Mouse (Mus musculus): ENCODE results near the gene Tsacc. TPM values are rescaled to one million over a fixed set of nuclear protein-coding genes. Genes with fewer than 3 reads are reported as not detected.
A peak's percentile ranks its signal among the peaks of the same experiment; 100 is the strongest.
"Not testable (repeated sequence)": the region's sequence is repeated elsewhere in the genome, so short reads cannot be mapped to it uniquely, and the experiment has no call there.

Tsacc gene
- polyA plus RNA-seq, 1 experiment from 2014 or later, result 12.3 TPM

DNA sequence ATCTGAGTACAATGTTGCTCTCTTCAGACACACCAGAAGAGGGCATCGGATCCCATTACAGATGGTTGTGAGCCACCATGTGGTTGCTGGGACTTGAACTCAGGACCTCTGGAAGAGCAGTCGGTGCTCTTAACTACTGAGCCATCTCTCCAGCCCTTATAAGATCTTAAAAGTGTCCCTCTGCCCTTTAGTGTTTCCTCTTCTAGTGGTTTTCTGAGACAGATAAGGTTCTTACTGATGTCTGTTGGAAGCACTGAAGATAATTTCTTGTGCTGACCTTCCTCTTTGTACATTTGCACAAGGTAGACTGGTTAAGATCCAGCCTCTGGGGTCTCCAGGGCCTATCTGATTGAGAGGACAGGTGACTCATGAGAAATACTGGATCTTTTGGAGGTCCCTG, 25.5 kb downstream of the Tsacc start:
- not testable (repeated sequence) for H3K36me3 ChIP-seq (ENCODE audit: control insufficient read depth, insufficient read depth, low read length)

GRCm38 (mm10) chr3:88268991-88269390, 27.8 kb downstream of the Tsacc start:
- no peaks in the 10 kb centered on the region for H3K36me3 ChIP-seq (ENCODE audit: control insufficient read depth, insufficient read depth, low read length)
- H3K4me1 ChIP-seq (replicated peaks; ENCODE audit: control insufficient read depth, insufficient read depth, low read length), result no peaks in the 10 kb centered on the region
- no peak overlapping the region for H3K27ac ChIP-seq (ENCODE audit: low read length)
- no peak overlapping the region for H3K4me3 ChIP-seq (ENCODE audit: low read length)
- no peaks in the 10 kb centered on the region for H3K27me3 ChIP-seq (ENCODE audit: control insufficient read depth, insufficient read depth, low read depth, low read length)
- H3K9ac ChIP-seq (ENCODE audit: low read length), result no peak overlapping the region
- no peak overlapping the region for H3K4me2 ChIP-seq (ENCODE audit: low read depth, low read length)
- 79% methylated on average over 5 of the region's 5 CpGs for WGBS
- H3K9me3 ChIP-seq (ENCODE audit: control insufficient read depth, low read length), result no peaks in the 10 kb centered on the region
- ATAC-seq (ENCODE audit: low read depth), result no peak

More for the DNA sequence above, 25.5 kb downstream of the Tsacc start:
- not testable (repeated sequence) for H3K4me1 ChIP-seq (replicated peaks; ENCODE audit: control insufficient read depth, insufficient read depth, low read length); H3K4me3 ChIP-seq (ENCODE audit: low read length); H3K9ac ChIP-seq (ENCODE audit: low read length); ATAC-seq (ENCODE audit: low read depth); H3K27ac ChIP-seq (ENCODE audit: low read length); H3K4me2 ChIP-seq (ENCODE audit: low read depth, low read length); H3K9me3 ChIP-seq (ENCODE audit: control insufficient read depth, low read length); H3K27me3 ChIP-seq (ENCODE audit: control insufficient read depth, insufficient read depth, low read depth, low read length)
- WGBS, result 77% methylated on average over 2 of the region's 2 CpGs

DNA sequence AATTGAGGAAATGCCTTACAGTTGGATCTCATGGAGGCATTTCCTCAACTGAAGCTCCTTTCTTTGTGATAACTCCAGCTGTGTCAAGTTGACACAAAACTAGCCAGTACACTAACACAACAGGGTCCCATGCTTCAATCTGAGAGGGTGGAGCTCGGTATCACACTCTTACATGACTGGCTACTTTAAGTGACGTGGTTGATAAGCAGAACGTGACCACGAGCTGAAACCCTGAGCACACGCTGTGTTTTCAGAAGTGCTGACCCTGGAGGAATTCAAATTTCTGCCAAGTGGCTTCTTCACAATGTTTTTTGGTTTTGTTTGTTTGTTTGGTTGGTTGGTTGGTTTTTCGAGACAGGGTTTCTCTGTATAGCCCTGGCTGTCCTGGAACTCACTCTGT, 28.8 kb downstream of the Tsacc start:
- not testable (repeated sequence) for H3K4me1 ChIP-seq (replicated peaks; ENCODE audit: control insufficient read depth, insufficient read depth, low read length); H3K4me3 ChIP-seq (ENCODE audit: low read length); H3K27ac ChIP-seq (ENCODE audit: low read length); H3K36me3 ChIP-seq (ENCODE audit: control insufficient read depth, insufficient read depth, low read length); H3K27me3 ChIP-seq (ENCODE audit: control insufficient read depth, insufficient read depth, low read depth, low read length); H3K9me3 ChIP-seq (ENCODE audit: control insufficient read depth, low read length); ATAC-seq (ENCODE audit: low read depth); H3K4me2 ChIP-seq (ENCODE audit: low read depth, low read length); H3K9ac ChIP-seq (ENCODE audit: low read length)
- WGBS, result 66% methylated on average over 6 of the region's 6 CpGs

GRCm38 (mm10) chr3:88262346-88262745, 34.5 kb downstream of the Tsacc start:
- Histone ChIP-seq H3K4me2 (ENCODE audit: low read depth, low read length) (no peak overlapping the region), H3K4me1 (replicated peaks; ENCODE audit: control insufficient read depth, insufficient read depth, low read length) (no peaks in the 10 kb centered on the region), H3K27ac (ENCODE audit: low read length) (no peak overlapping the region), H3K36me3 (ENCODE audit: control insufficient read depth, insufficient read depth, low read length) (no peaks in the 10 kb centered on the region), H3K9ac (ENCODE audit: low read length) (no peak overlapping the region), H3K4me3 (ENCODE audit: low read length) (no peak overlapping the region), H3K27me3 (ENCODE audit: control insufficient read depth, insufficient read depth, low read depth, low read length) (no peaks in the 10 kb centered on the region), H3K9me3 (ENCODE audit: control insufficient read depth, low read length) (no peaks in the 10 kb centered on the region)
- no peak for ATAC-seq (ENCODE audit: low read depth)
- WGBS, result 49% methylated on average over 3 of the region's 3 CpGs

GRCm38 (mm10) chr3:88256382-88256781, 40.4 kb downstream of the Tsacc start:
- H3K27me3 ChIP-seq (ENCODE audit: control insufficient read depth, insufficient read depth, low read depth, low read length), result peaks cover 29% of the 10 kb centered on the region
- WGBS, result 43% methylated on average over 7 of the region's 7 CpGs
- H3K9ac ChIP-seq (ENCODE audit: low read length), result no peak overlapping the region

GRCm38 (mm10) chr3:88255950-88256349, 40.8 kb downstream of the Tsacc start:
- Histone ChIP-seq H3K4me2 (ENCODE audit: low read depth, low read length) (no peak overlapping the region), H3K36me3 (ENCODE audit: control insufficient read depth, insufficient read depth, low read length) (no peaks in the 10 kb centered on the region), H3K27me3 (ENCODE audit: control insufficient read depth, insufficient read depth, low read depth, low read length) (peaks cover 29% of the 10 kb centered on the region), H3K9me3 (ENCODE audit: control insufficient read depth, low read length) (no peaks in the 10 kb centered on the region), H3K4me1 (replicated peaks; ENCODE audit: control insufficient read depth, insufficient read depth, low read length) (peaks cover 8% of the 10 kb centered on the region; the same call in 1 of the 2 replicates), H3K9ac (ENCODE audit: low read length) (no peak overlapping the region), H3K27ac (ENCODE audit: low read length) (no peak overlapping the region), H3K4me3 (ENCODE audit: low read length) (no peak overlapping the region)
- WGBS, result 34% methylated on average over 6 of the region's 6 CpGs
- ATAC-seq (ENCODE audit: low read depth), result peak; percentile 87

More at GRCm38 (mm10) chr3:88256382-88256781, 40.4 kb downstream of the Tsacc start:
- Histone ChIP-seq H3K36me3 (ENCODE audit: control insufficient read depth, insufficient read depth, low read length) (no peaks in the 10 kb centered on the region), H3K27ac (ENCODE audit: low read length) (no peak overlapping the region), H3K4me2 (ENCODE audit: low read depth, low read length) (no peak overlapping the region), H3K4me3 (ENCODE audit: low read length) (no peak overlapping the region), H3K9me3 (ENCODE audit: control insufficient read depth, low read length) (no peaks in the 10 kb centered on the region), H3K4me1 (replicated peaks; ENCODE audit: control insufficient read depth, insufficient read depth, low read length) (peaks cover 8% of the 10 kb centered on the region; the same call in 1 of the 2 replicates)
- no peak for ATAC-seq (ENCODE audit: low read depth)

DNA sequence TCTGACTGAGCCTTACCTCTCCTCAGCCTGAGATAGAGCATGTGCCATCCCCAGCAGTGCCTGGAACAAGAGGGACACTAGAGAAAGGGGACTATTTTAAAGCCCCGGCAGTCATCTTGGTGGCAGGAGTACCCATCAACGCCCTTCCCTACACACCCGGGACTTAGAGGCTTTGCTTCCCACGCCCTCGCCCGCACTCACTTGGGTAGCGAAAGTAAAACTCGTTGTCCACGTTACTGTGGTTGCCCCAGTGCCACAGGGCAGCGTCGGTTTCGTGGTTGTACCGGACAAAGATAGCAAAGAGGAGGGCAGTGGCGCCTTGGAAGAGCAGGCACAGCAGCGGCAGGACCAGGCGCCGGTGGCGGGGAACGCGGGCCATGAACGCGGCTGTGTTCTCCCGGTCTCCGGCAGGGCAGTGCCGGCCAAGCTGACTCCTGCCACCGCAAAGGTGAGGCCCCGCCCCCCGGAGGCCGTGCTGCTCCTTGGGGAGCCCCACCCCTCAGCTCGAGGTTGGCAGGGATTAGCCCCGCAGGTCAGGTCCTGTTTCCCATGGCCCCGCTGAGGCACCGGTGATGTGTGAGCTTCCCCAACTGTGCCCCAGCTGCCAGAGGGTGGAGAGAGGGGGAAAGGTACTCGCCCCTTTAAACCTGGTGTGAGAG, 42.4 kb downstream of the Tsacc start, which contains the start of gene Rhbg:
Gene Rhbg (minus strand): TSS at position 442 of the 659 bp plus-strand sequence.
- no peaks in the 10 kb centered on the region for H3K36me3 ChIP-seq (ENCODE audit: control insufficient read depth, insufficient read depth, low read length)
- WGBS, result 2% methylated on average over 34 of the region's 34 CpGs
- H3K27me3 ChIP-seq (ENCODE audit: control insufficient read depth, insufficient read depth, low read depth, low read length), result peaks cover 29% of the 10 kb centered on the region
- H3K4me2 ChIP-seq (ENCODE audit: low read depth, low read length), result peak within 1 kb of the TSS; percentile 52
- no peak within 1 kb of the TSS for H3K27ac ChIP-seq (ENCODE audit: low read length)
- H3K9ac ChIP-seq (ENCODE audit: low read length), result peak within 1 kb of the TSS; percentile 48
- peak; percentile 65 for ATAC-seq (ENCODE audit: low read depth)
- peaks cover 8% of the 10 kb centered on the region; the same call in 1 of the 2 replicates for H3K4me1 ChIP-seq (replicated peaks; ENCODE audit: control insufficient read depth, insufficient read depth, low read length)
- no peaks in the 10 kb centered on the region for H3K9me3 ChIP-seq (ENCODE audit: control insufficient read depth, low read length)
- peak within 1 kb of the TSS; percentile 47 for H3K4me3 ChIP-seq (ENCODE audit: low read length)

DNA sequence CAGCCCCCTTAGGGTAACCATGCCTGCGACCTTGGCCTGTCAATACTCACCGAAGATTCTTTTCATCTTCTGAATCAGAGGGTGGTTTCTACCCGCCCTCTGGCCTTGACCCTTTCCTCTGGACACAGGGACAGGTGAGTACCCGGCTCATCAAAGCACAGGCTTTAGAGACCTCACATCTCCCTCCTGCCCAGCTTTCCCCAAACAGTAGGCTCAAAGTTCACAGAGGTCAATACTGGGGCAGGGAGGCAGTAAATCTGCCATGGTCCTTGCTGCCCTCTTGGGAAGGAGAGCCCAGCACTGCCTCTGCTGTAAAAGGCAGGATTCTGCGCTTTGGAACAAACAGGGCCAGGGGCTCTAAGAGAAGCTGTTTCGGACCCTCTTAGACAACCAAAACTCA, 44.1 kb downstream of the Tsacc start:
- H3K4me2 ChIP-seq (ENCODE audit: low read depth, low read length), result no peak overlapping the region
- WGBS, result 56% methylated on average over 6 of the region's 6 CpGs
- no peaks in the 10 kb centered on the region for H3K36me3 ChIP-seq (ENCODE audit: control insufficient read depth, insufficient read depth, low read length)
- peaks cover 8% of the 10 kb centered on the region; the same call in 1 of the 2 replicates for H3K4me1 ChIP-seq (replicated peaks; ENCODE audit: control insufficient read depth, insufficient read depth, low read length)
- H3K4me3 ChIP-seq (ENCODE audit: low read length), result no peak overlapping the region
- no peak overlapping the region for H3K27ac ChIP-seq (ENCODE audit: low read length)
- peaks cover 29% of the 10 kb centered on the region for H3K27me3 ChIP-seq (ENCODE audit: control insufficient read depth, insufficient read depth, low read depth, low read length)
- no peak overlapping the region for H3K9ac ChIP-seq (ENCODE audit: low read length)
- ATAC-seq (ENCODE audit: low read depth), result no peak
- no peaks in the 10 kb centered on the region for H3K9me3 ChIP-seq (ENCODE audit: control insufficient read depth, low read length)

DNA sequence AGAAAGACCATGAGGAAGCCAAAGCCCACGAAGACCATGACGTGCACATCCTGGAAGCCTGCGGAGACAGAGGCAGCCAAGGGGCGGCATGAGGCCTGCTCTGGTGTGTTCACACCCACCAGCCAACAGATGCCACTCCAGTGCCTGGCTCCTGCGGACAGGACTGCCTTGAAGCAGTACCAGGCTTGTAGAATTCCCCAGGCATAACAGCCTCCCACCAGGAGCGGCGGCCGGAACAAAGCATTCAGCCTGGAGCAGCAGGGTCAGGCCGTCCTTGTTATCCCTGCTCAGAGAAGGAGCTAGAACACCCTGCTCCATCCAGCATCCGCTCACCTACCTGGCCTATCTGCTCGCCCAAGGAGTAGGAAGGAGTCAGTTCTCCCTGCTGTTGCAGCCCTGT, 48.4 kb downstream of the Tsacc start:
- ATAC-seq (ENCODE audit: low read depth), result no peak
- Histone ChIP-seq H3K4me1 (replicated peaks; ENCODE audit: control insufficient read depth, insufficient read depth, low read length) (no peaks in the 10 kb centered on the region), H3K9me3 (ENCODE audit: control insufficient read depth, low read length) (no peaks in the 10 kb centered on the region), H3K27me3 (ENCODE audit: control insufficient read depth, insufficient read depth, low read depth, low read length) (peaks cover 18% of the 10 kb centered on the region), H3K9ac (ENCODE audit: low read length) (no peak overlapping the region), H3K27ac (ENCODE audit: low read length) (no peak overlapping the region), H3K36me3 (ENCODE audit: control insufficient read depth, insufficient read depth, low read length) (no peaks in the 10 kb centered on the region), H3K4me3 (ENCODE audit: low read length) (no peak overlapping the region), H3K4me2 (ENCODE audit: low read depth, low read length) (no peak overlapping the region)
- 78% methylated on average over 11 of the region's 11 CpGs for WGBS

All from lung, embryonic 16.5 days (tissue).